Mouse (Mus musculus) kidney, adult 8-10 months (tissue): ENCODE measurements around the gene Apoc4.
A peak's percentile ranks its signal among the peaks of the same experiment; 100 is the strongest.
"Not testable (repeated sequence)": the region's sequence is repeated elsewhere in the genome, so short reads cannot be mapped to it uniquely, and the experiment has no call there.

ENCODE experiments used
- DNase-seq, 2 experiments: peaks; one replicate each; pipeline ENCODE4 v3.0.0; 2022

Apoc4 gene

GRCm38 (mm10) chr7:19698907-19699826 is 17.9 kb upstream of the Apoc4 start, which contains the start of gene Apoe:
TSS of gene Apoe (minus strand) at chr7:19699188.
- peak; percentile 51 to 67 for DNase-seq

- DNase-seq: peak in 1 of 2 experiments; percentile 53
These were observed 16.9 kb upstream of the Apoc4 start for GRCm38 (mm10) chr7:19697949-19698906.

GRCm38 (mm10) chr7:19696336-19696873 is 15.1 kb upstream of the Apoc4 start:
- no peak for DNase-seq

- no peak for DNase-seq
These were observed 14.6 kb upstream of the Apoc4 start for GRCm38 (mm10) chr7:19695881-19696280.

- no peak for DNase-seq
These were observed 13.9 kb upstream of the Apoc4 start for GRCm38 (mm10) chr7:19695213-19695594.

GRCm38 (mm10) chr7:19694336-19695212 is 13.3 kb upstream of the Apoc4 start:
- no peak for DNase-seq

- no peak for DNase-seq
These were observed 12.1 kb upstream of the Apoc4 start for GRCm38 (mm10) chr7:19693421-19693820.

- no peak for DNase-seq
These were observed 10.9 kb upstream of the Apoc4 start, which contains the start of gene Apoc1 for GRCm38 (mm10) chr7:19691873-19692865. TSS of gene Apoc1 (minus strand) at chr7:19692660.

GRCm38 (mm10) chr7:19691434-19691833 is 10.2 kb upstream of the Apoc4 start:
- no peak for DNase-seq

GRCm38 (mm10) chr7:19690845-19691244 is 9.6 kb upstream of the Apoc4 start:
- DNase-seq: no peak

GRCm38 (mm10) chr7:19688611-19689010 is 7.3 kb upstream of the Apoc4 start:
- no peak for DNase-seq

GRCm38 (mm10) chr7:19688101-19688500 is 6.8 kb upstream of the Apoc4 start:
- DNase-seq: no peak

- DNase-seq: not testable (repeated sequence)
These were observed 5.8 kb upstream of the Apoc4 start for GRCm38 (mm10) chr7:19686927-19687583.

GRCm38 (mm10) chr7:19686521-19686920 is 5.2 kb upstream of the Apoc4 start:
- DNase-seq: no peak

GRCm38 (mm10) chr7:19685374-19685773 is 4.1 kb upstream of the Apoc4 start:
- DNase-seq: no peak

GRCm38 (mm10) chr7:19683771-19684201 is 2.5 kb upstream of the Apoc4 start:
- no peak for DNase-seq

GRCm38 (mm10) chr7:19682979-19683378 is 1.7 kb upstream of the Apoc4 start:
- no peak for DNase-seq

- no peak for DNase-seq
These were observed 577 bp downstream of the Apoc4 start for GRCm38 (mm10) chr7:19680702-19681101.

GRCm38 (mm10) chr7:19678901-19679300 is 2.4 kb downstream of the Apoc4 start:
- DNase-seq: no peak

GRCm38 (mm10) chr7:19677872-19678271 is 3.4 kb downstream of the Apoc4 start, which contains the start of gene Apoc2:
TSS of gene Apoc2 (minus strand) at chr7:19677941.
- no peak for DNase-seq
